Mouse (Mus musculus) bone marrow macrophage, adult 2 months (primary cell): ENCODE data around the gene Hps6.

Source experiments
- CTCF ChIP-seq: IDR thresholded peaks from 2 replicates; pipeline ENCODE4 v1.5.1; 2012; ENCODE audit warnings: low read depth, mild to moderate bottlenecking, low read length, moderate library complexity
- POLR2A ChIP-seq: IDR thresholded peaks from 2 replicates; pipeline ENCODE4 v1.6.1; 2012; ENCODE audit warnings: mild to moderate bottlenecking, low read depth, low read length, borderline replicate concordance

DNA sequence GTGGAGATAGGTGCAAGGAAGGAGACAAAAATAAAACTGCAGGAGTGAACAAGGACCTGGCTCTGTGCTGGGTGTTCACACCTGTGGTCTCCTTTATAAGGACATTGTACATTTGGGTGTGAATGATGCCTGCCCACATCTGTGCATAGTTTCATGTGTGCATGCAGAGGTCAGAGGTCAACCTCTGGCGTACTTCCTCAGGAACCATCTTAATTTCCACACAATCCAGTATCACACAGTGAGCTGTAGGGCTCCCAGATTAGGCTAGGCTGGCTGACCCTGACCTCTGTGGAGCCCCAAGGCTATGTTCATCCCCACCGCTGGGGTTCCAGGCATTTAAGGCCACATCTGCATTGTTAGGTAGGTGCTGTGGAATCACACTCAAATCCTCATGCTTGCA lies 44.1 kb downstream of the Hps6 start:
- TF ChIP-seq POLR2A (no peak), CTCF (no peak)
